Mouse (Mus musculus) bone marrow, adult 2 months (tissue): ENCODE measurements around the gene Ppl.

Experiments
- CTCF ChIP-seq: fragments of 200-500 bp; IDR thresholded peaks from 2 replicates; pipeline ENCODE4 v1.5.1; 2011; ENCODE audit warnings: low read length, control low read depth; ENCODE audit not compliant: control insufficient read depth, insufficient read depth
- POLR2A ChIP-seq: fragments of 200-500 bp; IDR thresholded peaks from 2 replicates; pipeline ENCODE4 v1.6.1; 2011; ENCODE audit warnings: low read depth, mild to moderate bottlenecking, control low read depth, low read length, borderline replicate concordance; ENCODE audit not compliant: control insufficient read depth

- TF ChIP-seq POLR2A (no peak), CTCF (no peak)
These were observed 18.6 kb downstream of the Ppl start for GRCm38 (mm10) chr16:5113582-5113981.
